Mouse (Mus musculus): Measurements from ENCODE around the gene Mllt1. TPM values are rescaled to one million over a fixed set of nuclear protein-coding genes. Genes with fewer than 3 reads are reported as not detected.

The Mllt1 gene
- 26.8 and 27.2 TPM in 2 replicates for polyA plus RNA-seq (2014; fragmentation: Nextera tagmentation; extraction: Ambion mirVana)

GRCm38 (mm10) chr17:56935363-56936131 lies at the start of gene Mllt1:
Mllt1 (minus strand) TSS chr17:56935415.
- peak; percentile 96 for ATAC-seq (replicated peaks; ENCODE audit: insufficient number of reproducible peaks, low FRiP score, low TSS enrichment, low read depth)
- Histone ChIP-seq H3K36me3 (replicated peaks; ENCODE audit: control insufficient read depth, insufficient read depth, low read depth, low read length) (no peaks in the 10 kb centered on the region), H3K4me1 (ENCODE audit: control insufficient read depth, insufficient read depth, low read length) (peaks cover 11% of the 10 kb centered on the region), H3K27me3 (ENCODE audit: control insufficient read depth, insufficient read depth, low read length) (no peaks in the 10 kb centered on the region), H3K9me3 (replicated peaks; ENCODE audit: control insufficient read depth, low read length) (no peaks in the 10 kb centered on the region), H3K4me2 (ENCODE audit: low read depth, low read length) (peak within 1 kb of the TSS; percentile 88), H3K27ac (replicated peaks; ENCODE audit: low read depth, low read length) (peak within 1 kb of the TSS; percentile 78; the same call in 1 of the 2 replicates), H3K9ac (replicated peaks; ENCODE audit: low read length) (peak within 1 kb of the TSS; percentile 89), H3K4me3 (ENCODE audit: low read depth, low read length) (peak within 1 kb of the TSS; percentile 97)
- 2% methylated on average over 65 of the region's 76 CpGs for WGBS
- peak; percentile 99 for DNase-seq (ENCODE audit: low spot score)

GRCm38 (mm10) chr17:56984886-56985285 lies 49.7 kb upstream of the Mllt1 start:
- 80% methylated on average over 9 of the region's 9 CpGs for WGBS
- H3K4me3 ChIP-seq (ENCODE audit: low read depth, low read length), result no peak overlapping the region
- H3K9ac ChIP-seq (replicated peaks; ENCODE audit: low read length), result no peak overlapping the region
- DNase-seq (ENCODE audit: low spot score), result no peak
- no peaks in the 10 kb centered on the region for H3K4me1 ChIP-seq (ENCODE audit: control insufficient read depth, insufficient read depth, low read length)
- H3K4me2 ChIP-seq (ENCODE audit: low read depth, low read length), result no peak overlapping the region
- H3K27me3 ChIP-seq (ENCODE audit: control insufficient read depth, insufficient read depth, low read length), result no peaks in the 10 kb centered on the region
- H3K9me3 ChIP-seq (replicated peaks; ENCODE audit: control insufficient read depth, low read length), result no peaks in the 10 kb centered on the region
- ATAC-seq (replicated peaks; ENCODE audit: insufficient number of reproducible peaks, low FRiP score, low TSS enrichment, low read depth), result no peak
- no peak overlapping the region for H3K27ac ChIP-seq (replicated peaks; ENCODE audit: low read depth, low read length)
- H3K36me3 ChIP-seq (replicated peaks; ENCODE audit: control insufficient read depth, insufficient read depth, low read depth, low read length), result no peaks in the 10 kb centered on the region

GRCm38 (mm10) chr17:56982013-56982412 lies 46.8 kb upstream of the Mllt1 start, which contains the start of gene Acer1:
Acer1 (minus strand) TSS chr17:56982126.
- Histone ChIP-seq H3K9me3 (replicated peaks; ENCODE audit: control insufficient read depth, low read length) (no peaks in the 10 kb centered on the region), H3K4me2 (ENCODE audit: low read depth, low read length) (no peak within 1 kb of the TSS), H3K9ac (replicated peaks; ENCODE audit: low read length) (no peak within 1 kb of the TSS), H3K27me3 (ENCODE audit: control insufficient read depth, insufficient read depth, low read length) (no peaks in the 10 kb centered on the region), H3K36me3 (replicated peaks; ENCODE audit: control insufficient read depth, insufficient read depth, low read depth, low read length) (no peaks in the 10 kb centered on the region), H3K4me1 (ENCODE audit: control insufficient read depth, insufficient read depth, low read length) (no peaks in the 10 kb centered on the region), H3K4me3 (ENCODE audit: low read depth, low read length) (no peak within 1 kb of the TSS), H3K27ac (replicated peaks; ENCODE audit: low read depth, low read length) (no peak within 1 kb of the TSS)
- whole genome bisulfite sequencing, result 79% methylated on average over 5 of the region's 5 CpGs
- DNase-seq (ENCODE audit: low spot score) (no peak), ATAC-seq (replicated peaks; ENCODE audit: insufficient number of reproducible peaks, low FRiP score, low TSS enrichment, low read depth) (no peak)

- 77% methylated on average over 7 of the region's 7 CpGs for WGBS
- Histone ChIP-seq H3K36me3 (replicated peaks; ENCODE audit: control insufficient read depth, insufficient read depth, low read depth, low read length) (no peaks in the 10 kb centered on the region), H3K27ac (replicated peaks; ENCODE audit: low read depth, low read length) (no peak overlapping the region), H3K4me2 (ENCODE audit: low read depth, low read length) (no peak overlapping the region), H3K9ac (replicated peaks; ENCODE audit: low read length) (no peak overlapping the region), H3K27me3 (ENCODE audit: control insufficient read depth, insufficient read depth, low read length) (no peaks in the 10 kb centered on the region), H3K4me3 (ENCODE audit: low read depth, low read length) (no peak overlapping the region), H3K4me1 (ENCODE audit: control insufficient read depth, insufficient read depth, low read length) (no peaks in the 10 kb centered on the region), H3K9me3 (replicated peaks; ENCODE audit: control insufficient read depth, low read length) (no peaks in the 10 kb centered on the region)
- ATAC-seq (replicated peaks; ENCODE audit: insufficient number of reproducible peaks, low FRiP score, low TSS enrichment, low read depth) (no peak), DNase-seq (ENCODE audit: low spot score) (no peak)
Observed at GRCm38 (mm10) chr17:56981049-56981448, 45.8 kb upstream of the Mllt1 start.

GRCm38 (mm10) chr17:56979524-56979923 lies 44.3 kb upstream of the Mllt1 start:
- no peak overlapping the region for H3K4me3 ChIP-seq (ENCODE audit: low read depth, low read length)
- DNase-seq (ENCODE audit: low spot score), result no peak
- no peak overlapping the region for H3K27ac ChIP-seq (replicated peaks; ENCODE audit: low read depth, low read length)
- 54% methylated on average over 4 of the region's 8 CpGs for whole genome bisulfite sequencing
- no peaks in the 10 kb centered on the region for H3K9me3 ChIP-seq (replicated peaks; ENCODE audit: control insufficient read depth, low read length)
- no peak overlapping the region for H3K4me2 ChIP-seq (ENCODE audit: low read depth, low read length)
- H3K36me3 ChIP-seq (replicated peaks; ENCODE audit: control insufficient read depth, insufficient read depth, low read depth, low read length), result no peaks in the 10 kb centered on the region
- no peak overlapping the region for H3K9ac ChIP-seq (replicated peaks; ENCODE audit: low read length)
- ATAC-seq (replicated peaks; ENCODE audit: insufficient number of reproducible peaks, low FRiP score, low TSS enrichment, low read depth), result no peak
- no peaks in the 10 kb centered on the region for H3K4me1 ChIP-seq (ENCODE audit: control insufficient read depth, insufficient read depth, low read length)
- H3K27me3 ChIP-seq (ENCODE audit: control insufficient read depth, insufficient read depth, low read length), result no peaks in the 10 kb centered on the region

- H3K4me3 ChIP-seq (ENCODE audit: low read depth, low read length), result no peak overlapping the region
- no peaks in the 10 kb centered on the region for H3K9me3 ChIP-seq (replicated peaks; ENCODE audit: control insufficient read depth, low read length)
- H3K27me3 ChIP-seq (ENCODE audit: control insufficient read depth, insufficient read depth, low read length), result no peaks in the 10 kb centered on the region
- WGBS, result 72% methylated on average over 8 of the region's 8 CpGs
- H3K27ac ChIP-seq (replicated peaks; ENCODE audit: low read depth, low read length), result no peak overlapping the region
- ATAC-seq (replicated peaks; ENCODE audit: insufficient number of reproducible peaks, low FRiP score, low TSS enrichment, low read depth), result no peak
- no peak overlapping the region for H3K4me2 ChIP-seq (ENCODE audit: low read depth, low read length)
- no peak for DNase-seq (ENCODE audit: low spot score)
- no peaks in the 10 kb centered on the region for H3K4me1 ChIP-seq (ENCODE audit: control insufficient read depth, insufficient read depth, low read length)
- no peaks in the 10 kb centered on the region for H3K36me3 ChIP-seq (replicated peaks; ENCODE audit: control insufficient read depth, insufficient read depth, low read depth, low read length)
- no peak overlapping the region for H3K9ac ChIP-seq (replicated peaks; ENCODE audit: low read length)
Observed at GRCm38 (mm10) chr17:56976531-56977390, 41.5 kb upstream of the Mllt1 start.

- ATAC-seq (replicated peaks; ENCODE audit: insufficient number of reproducible peaks, low FRiP score, low TSS enrichment, low read depth), result no peak
- Histone ChIP-seq H3K4me2 (ENCODE audit: low read depth, low read length) (no peak overlapping the region), H3K9me3 (replicated peaks; ENCODE audit: control insufficient read depth, low read length) (no peaks in the 10 kb centered on the region), H3K4me1 (ENCODE audit: control insufficient read depth, insufficient read depth, low read length) (no peaks in the 10 kb centered on the region), H3K36me3 (replicated peaks; ENCODE audit: control insufficient read depth, insufficient read depth, low read depth, low read length) (no peaks in the 10 kb centered on the region), H3K27me3 (ENCODE audit: control insufficient read depth, insufficient read depth, low read length) (no peaks in the 10 kb centered on the region), H3K9ac (replicated peaks; ENCODE audit: low read length) (no peak overlapping the region), H3K4me3 (ENCODE audit: low read depth, low read length) (no peak overlapping the region), H3K27ac (replicated peaks; ENCODE audit: low read depth, low read length) (no peak overlapping the region)
- WGBS, result 61% methylated on average over 3 of the region's 3 CpGs
- no peak for DNase-seq (ENCODE audit: low spot score)
Observed at GRCm38 (mm10) chr17:56975391-56975790, 40.2 kb upstream of the Mllt1 start.
